Mouse (Mus musculus) mouse embryonic stem cell (cell line): ENCODE data around the gene Rapsn.

Source experiments
- in situ Hi-C, 2 experiments: fragments of 300-500 bp; cut with MboI; formaldehyde crosslinking; loops; 1 replicate in 1 of 2; 3 replicates in 1 of 2; pipeline ENCODE4 v1.14.3; 2019 to 2020; ENCODE audit warnings: low sequenced_read_pairs in 2 of 2, low pct_unique_long_range_greater_than_20kb in 1 of 2, mixed read lengths in 1 of 2; ENCODE audit not compliant: unreplicated experiment in 1 of 2

Rapsn gene

DNA sequence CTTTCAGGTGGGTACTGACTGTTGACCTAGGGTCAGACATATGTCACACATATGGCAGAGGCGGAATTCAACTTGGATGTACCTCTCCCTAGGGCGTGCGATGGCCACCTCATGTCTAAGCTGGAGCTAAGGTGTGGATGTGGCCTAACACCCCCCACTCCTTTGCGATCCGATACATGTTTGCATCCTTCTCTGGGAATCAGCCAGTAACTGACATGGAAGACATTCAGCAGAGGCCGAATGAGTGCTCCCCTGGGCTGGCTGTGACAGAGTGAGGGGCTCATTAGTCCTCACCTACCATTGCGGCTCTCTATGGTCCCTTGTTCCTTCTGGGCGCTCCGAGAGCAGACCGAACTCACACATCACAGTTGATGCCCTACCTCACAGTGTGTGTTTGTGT is 35.6 kb downstream of the Rapsn start:
- in situ Hi-C loops, result no loop called here

DNA sequence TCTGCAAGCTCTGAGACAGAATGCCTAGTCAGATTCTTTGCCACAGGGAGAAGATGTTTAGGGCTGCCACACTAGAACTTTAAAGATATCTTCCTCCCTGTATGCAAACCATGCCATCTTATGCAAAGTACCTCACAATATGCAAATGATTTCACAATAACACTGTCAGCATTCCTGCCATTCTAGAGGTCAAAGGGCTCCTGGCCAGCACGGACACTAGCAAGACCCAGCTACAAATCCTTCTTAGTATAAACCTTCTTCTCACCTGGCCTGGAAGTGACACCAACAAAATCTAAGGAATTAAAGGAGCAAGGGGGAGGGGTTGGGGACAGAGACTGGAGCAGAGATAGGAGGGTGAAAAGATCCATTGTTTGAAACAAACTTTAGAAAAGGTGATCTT is 36.7 kb downstream of the Rapsn start:
- in situ Hi-C loops, result no loop called here

DNA sequence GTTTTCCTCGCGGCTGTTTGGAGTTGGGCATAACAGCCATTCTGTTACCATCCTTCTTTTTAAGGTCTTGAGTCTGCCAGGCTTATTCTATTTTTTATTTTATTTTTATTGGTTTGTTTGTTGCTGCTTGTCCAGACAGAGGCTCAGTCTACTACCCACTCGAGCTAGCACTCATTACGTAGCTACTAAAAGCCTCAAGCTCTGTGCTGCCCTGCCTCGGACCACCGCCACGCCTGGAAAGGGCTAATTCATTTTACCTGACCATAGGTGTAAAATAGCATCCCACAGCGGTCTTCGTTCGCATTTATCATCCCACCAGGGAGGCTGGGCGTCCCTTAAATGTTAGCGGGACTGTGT is 42.5 kb downstream of the Rapsn start:
- in situ Hi-C loops, result no loop called here

DNA sequence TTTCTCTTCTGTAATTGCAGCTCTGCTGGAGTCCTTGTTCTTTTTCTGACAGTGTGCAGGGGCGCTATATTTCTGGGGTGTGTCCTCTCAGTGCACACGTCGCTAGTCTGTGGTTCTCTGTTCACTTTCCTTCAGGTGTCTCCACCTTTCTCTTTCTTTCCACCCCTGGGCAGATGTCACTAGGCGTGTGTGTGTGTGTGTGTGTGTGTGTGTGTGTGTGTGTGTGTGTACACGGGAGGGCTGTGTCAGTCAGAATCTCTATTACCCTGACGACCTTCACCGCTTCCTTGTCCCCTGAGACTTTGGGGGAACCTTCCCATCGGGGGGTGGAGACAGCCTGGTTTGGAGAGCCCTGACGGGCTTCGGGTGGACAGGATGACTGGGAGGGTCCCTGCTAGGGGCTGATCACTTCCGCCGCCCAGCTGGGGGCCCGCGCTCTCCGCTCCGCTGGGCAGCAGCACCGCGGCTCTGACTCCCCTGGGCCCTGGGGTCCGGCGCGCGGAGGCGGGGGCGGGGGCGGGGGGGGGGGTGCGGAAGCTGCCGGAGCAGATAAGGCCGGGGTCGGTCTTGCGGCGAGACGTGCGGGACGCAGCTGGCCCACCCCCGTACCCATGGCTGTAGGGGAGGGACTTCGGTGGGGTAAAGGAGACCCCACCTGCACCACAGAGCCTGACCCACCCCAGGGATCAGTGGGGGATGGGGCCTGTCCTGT is 43.0 kb downstream of the Rapsn start:
- in situ Hi-C loops, result no loop called here

DNA sequence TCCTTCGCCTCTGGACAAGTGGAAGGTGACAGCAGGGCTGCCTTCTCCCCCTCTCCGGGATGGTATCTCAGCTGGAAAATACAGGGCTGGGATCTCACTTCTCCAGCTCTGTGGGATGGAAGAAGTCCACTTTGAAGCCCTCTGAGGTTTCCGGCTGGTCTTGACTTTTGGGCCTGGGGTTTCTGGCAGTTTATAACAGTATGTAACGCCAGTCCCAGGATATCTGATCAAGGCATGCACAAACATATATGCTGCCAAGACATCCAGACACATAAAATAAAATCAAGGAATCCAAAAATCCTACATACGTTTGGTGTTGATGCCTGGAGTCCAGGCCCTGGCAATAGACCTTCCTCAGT is 43.6 kb downstream of the Rapsn start:
- in situ Hi-C loops, result no loop called here

DNA sequence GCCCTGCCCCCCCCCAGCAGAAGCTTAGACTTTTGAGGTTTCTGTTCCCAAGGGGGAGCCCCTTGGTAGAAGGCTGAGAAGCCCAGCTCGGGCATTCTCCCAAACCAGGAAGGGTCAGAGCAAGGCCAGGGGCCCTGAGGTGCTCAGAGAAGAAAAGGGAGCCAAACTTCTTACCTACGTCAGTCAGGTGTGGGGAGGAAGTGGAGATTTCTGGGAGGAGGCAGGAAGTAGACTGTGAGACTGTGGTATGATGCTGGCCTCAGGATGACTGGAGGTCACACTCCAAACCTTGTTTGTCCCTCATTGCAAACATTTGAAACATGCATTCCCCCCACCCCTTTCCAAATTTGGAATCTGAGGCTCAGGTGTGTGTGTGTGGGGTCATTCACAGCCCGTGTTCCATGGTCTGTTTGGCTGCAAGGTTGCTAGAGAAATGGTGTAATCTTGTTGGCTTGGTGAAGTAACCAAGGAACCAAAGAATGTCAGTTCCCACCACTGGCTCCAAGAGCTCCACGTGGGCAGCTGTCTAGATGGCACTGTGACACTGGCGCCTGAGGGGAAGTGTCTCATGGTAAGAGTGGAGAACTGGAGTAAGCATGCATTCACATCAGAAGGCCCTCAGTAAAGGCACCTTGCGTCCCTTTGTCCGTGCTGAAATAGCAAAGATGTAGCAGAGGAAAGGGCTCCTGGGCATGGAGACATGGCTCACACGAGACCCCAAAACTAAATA is 45.5 kb downstream of the Rapsn start:
- in situ Hi-C loops, result no loop called here

DNA sequence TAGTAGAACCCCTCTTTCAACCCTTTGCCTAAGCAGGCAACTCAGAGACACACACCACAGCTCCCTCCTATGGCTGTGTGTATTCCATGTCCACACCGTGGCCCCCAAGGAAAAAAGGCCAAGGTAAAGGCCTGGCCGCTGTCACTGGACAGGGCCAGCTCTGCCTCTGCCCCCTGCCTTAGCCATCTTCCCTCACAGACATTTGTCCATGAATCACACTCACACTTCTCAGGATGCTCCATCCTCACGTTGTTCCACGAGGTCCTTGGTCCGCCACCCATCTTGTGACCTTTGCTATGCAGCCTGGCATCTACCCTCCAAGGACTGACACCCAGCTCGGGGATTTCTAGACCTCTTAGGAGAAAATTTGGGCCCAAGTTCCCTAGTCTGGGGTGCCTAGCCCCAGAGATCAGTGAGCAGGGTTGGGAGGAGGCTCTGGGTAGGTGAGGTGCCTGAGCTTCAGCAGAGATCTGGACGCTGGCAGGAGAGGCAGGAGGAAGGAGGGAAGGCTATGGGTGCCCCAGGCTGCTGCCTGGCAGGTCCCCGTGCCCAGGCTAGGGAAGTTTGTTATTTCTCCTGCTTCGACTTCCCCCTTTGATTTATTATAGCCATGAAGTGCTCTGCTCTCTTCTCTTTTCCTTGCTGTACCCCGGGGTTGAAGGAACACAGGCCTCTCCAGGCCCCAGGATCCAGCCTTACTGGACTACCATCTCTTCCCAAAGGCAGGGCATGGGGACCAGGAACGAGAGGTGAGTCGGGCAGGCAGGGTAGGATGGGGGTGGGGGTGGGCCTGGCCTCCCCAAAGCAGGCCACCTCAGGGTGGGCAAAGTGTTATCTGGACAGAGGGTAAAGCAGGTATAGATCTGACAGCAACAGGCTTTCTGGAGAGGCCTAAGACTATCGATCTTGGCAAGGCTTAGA is 46.6 kb downstream of the Rapsn start, which contains the start of gene Spi1:
Spi1 (plus strand) TSS at position 616 of the 921 bp plus-strand sequence.
- in situ Hi-C loops, result no loop called here

DNA sequence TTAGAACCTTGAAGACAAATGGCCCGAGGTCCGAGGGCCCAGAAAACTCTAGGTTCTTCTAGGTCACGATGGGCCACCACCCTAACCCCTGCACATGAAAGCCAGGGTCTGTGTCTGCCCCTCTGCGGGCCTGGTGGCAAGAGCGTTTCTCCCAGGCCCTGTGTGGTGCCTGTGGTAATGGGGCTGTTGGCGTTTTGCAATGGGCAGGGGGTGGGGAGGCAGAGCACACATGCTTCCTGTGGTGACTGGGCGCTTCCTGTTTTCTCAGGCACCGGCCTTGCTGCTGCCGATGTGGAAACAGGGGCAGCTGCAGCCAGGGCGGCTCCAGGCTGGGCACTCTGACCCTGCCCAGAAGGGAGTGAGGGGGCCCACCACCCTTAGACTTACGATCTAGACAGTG is 47.4 kb downstream of the Rapsn start:
- in situ Hi-C loops, result no loop called here

DNA sequence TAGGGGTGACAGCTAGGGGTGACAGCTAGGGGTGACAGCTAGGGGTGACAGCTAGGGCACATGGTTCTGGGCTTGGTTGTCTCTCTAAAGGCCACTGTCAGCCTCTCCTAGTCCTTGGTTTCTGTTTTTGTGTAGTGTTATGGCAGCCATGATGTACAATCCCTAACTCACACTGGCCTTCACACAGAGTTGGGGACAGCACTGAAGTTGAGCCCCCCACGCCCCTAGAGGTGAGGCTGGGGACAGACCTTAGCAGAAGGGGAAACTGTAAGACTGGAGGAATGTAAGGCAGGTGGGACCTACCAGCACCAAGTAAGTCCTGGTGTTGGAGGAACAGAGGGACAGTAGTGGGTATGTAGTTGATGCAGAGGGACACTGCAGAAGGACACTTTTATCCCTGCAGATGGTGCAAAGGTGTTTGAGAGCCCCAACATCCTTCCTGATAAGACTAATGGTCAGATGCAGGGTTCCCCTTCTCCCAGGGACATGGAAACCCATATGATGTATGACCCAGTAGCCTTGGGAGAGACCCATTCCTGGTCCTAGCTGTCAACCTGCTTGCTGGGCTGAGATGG is 48.0 kb downstream of the Rapsn start:
- in situ Hi-C loops, result no loop called here

DNA sequence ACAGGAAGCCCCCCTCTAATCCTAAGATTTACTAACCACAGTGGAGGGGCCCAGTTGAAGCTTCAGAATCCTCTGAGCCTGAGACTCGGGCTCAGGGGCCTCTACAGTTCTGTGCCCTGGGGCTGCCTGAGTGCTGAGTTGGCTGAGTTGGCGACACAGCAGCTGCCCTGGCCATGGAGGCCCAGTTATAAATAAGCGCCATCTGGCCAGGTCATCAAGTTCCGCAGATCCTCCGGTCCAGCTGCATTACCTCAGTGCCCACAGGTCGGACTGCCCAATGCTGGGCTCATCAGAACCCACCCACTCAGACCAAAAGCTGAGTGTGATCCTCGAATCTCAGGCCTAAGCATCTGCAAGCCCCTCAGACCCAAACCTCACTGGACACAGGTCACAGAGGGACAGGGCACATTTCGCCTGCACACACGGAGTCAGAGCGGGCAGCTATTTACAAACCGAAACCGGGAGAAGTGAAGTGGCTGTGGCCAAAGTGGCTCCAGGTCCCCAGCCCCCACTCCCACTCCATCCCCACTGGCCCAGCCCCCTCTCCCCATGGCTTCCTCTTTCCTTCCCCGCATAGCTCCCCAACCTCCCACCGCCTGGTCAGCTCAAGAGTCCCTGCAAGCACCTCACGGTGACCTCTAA is 48.9 kb downstream of the Rapsn start:
- in situ Hi-C loops, result no loop called here

DNA sequence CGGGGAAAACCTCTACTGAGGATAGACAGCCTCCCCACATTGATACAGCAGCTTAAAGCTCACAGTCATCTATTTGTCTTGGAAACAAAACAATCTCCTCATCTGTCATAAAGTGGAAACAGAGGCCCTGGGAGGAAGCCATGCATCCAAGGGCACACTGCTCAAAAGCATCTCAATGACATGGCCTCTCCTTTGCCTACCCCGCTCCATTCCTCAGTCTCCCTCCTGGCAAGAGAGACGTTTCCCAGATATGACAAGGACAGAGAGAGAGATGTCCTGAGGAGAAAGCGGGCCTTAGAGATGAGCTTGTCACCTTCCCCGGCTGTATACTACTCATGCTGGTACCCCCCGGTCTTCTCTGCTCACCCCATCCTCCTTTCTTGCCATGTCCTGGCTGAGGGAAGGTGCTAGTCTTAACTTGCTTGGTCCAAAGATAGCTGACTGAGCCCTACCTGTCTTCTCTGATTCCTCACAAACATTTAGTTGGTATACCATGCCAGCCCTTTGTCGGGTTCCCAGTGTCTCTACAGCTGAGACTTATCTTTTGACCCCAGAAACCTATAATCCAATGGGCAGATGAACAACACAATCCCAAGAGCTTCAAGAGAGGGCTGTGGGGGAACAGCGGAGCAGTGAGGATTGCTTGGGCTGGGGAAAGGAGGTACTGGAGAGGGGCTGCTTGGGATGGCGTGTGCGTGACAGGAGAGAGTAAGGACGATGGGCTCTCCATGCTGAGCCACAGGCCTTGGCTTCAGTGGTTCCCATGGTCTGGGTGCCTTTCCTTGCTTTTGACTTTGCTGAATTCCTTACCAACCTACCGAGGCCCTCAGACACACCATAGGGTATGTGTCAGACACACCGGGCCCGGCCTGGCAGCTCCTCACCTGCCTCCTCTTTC is 50.3 kb downstream of the Rapsn start:
- in situ Hi-C loops, result no loop called here

DNA sequence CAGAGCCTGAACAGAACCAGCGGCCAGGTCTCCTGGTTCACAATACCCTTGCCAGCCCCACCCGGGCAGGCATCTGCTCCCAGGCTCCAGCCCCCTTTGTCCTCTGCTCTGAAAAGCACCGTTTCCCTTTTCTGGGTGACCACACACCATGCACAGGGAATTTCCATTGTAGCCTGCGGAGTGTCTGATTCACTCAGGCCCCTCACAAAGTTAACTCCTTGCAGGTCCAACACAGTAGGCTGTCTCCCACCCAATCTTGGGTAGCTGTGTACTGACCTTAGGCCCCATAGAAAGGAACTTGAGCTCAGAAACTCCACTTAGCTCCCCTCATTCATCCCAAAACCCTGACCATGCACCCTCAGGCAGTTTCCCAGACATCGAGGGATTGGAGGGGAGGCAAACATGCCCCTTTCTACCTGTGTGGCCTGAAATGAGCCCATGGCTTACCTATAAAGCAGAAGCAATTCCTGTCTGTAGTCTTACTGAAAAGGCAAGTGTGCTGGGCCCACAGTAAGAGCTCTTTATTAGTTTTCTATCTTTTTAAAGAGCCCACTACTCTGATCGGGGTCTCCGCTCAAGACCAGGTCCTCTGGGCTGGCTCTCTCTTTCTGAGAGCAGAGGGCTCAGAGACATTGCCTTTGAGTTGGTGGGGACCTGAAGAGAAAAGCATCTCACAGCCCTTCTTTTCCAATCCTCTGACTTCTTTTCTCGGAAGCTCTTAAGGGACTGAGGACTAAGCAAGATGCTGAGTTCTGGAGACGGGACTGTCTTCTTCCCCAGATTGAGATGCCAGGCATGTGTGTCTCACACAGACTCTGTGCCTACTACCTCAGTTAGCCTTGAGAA is 51.2 kb downstream of the Rapsn start:
- in situ Hi-C loops, result no loop called here

DNA sequence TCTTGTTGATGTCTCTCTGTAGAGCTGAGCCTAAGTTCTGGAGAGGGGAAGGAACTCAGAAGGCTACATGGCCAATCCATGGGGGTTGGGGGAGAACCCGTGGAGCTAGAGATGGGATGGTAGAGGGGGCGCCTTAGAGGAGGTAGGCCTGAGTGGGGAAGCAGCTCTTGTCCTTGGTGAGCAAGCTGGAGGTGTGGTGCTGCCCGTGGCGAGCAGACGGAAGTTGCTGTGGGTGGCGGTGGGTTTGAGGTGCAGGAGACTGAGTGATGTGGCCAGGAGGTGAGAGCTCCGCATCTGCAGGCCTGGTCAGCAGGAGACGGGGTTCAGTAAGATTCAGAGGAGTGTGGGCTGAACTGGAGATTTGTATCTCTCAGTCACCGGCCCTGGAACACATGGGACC is 52.0 kb downstream of the Rapsn start:
- in situ Hi-C loops, result no loop called here

DNA sequence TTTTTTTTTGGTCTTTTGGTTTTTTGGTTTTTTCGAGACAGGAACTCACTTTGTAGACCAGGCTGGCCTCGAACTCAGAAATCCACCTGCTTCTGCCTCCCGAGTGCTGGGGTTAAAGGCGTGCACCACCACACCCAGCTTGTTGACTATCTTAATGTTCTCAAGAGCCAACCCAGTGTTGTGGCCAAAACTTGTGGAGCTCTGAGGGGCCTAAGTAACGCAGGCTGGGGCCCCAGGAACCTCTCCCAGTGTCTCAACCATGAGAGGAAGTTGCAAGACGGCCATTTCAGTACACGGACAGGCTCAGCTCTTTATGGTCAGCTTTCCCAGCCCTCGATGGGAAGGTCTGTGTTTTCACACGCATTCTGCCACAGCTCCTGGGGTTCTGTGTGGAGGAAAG is 53.6 kb downstream of the Rapsn start:
- in situ Hi-C loops, result no loop called here

DNA sequence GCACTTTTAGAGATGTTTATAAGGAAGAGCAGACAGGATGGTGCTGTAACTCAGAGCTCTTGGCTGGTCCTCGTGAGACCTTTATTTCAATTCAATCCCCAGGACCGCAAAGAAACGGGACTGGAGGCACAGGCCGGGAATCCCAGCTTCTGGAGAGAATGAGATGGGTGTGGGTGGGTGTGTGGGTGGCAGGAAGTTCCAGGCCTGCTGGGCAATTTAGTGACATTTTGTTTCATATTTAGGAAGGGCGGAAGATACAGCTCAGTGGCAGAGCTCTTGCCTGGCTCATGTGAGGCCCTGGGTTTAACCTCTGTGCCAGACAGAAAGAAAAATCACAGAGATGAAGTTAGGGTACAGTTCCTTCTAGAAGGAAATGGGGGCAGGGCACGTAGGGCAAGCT is 54.8 kb downstream of the Rapsn start:
- in situ Hi-C loops, result no loop called here

DNA sequence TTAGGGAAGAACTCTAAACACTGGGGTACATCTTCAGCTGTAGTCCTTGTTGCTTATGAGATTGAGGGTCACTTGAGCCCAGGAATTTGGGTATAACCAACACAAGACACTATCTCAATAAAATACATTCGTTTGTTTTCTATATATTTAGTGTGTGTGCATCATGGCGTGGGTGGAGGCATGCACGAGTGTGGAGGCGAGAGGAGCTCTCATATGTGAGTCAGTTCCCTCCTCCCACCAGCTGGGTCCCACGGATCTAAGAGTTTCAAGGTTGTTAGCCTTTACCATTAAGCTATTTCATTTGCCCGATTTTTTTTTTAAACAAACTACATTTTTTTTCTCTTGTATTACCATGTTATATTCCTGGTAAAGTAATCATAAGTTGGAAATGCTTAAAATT is 55.4 kb downstream of the Rapsn start:
- in situ Hi-C loops, result no loop called here
